Mouse (Mus musculus): ENCODE data around the gene Eif2d.

Gene Eif2d

DNA sequence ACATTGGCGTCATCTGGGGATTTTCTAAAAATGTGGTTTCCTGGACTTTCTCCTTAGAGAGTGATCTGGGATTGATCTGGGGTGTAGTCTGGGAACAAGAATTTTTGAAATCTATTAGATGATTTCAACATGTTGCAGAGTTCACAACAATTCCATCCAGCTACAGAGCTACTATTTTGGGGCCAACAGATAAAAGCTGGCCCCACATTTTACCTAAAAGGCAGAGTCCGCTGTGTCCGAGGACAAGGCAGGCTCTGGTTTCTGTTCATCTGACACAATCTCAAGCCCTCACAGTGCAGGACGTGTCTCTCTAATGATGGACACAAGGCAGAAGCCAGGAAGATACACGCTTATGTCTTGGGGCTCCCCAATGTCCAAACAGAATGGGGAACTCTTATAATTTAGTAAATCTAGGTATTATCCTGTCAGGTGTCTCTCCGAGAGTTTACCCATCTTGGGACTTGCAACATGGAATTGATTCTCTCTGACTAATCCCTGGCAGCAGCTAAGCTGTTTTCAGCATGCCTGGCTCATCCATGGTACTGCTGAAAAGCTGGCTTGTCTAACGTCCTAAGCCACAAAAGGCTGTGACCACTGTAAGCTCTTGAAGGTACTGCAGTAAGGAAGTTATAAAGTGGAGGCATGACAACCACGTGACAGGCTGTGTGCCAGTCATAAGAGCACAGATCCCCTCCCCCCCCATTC, 32.1 kb downstream of the Eif2d start:
- no peak for DNase-seq

DNA sequence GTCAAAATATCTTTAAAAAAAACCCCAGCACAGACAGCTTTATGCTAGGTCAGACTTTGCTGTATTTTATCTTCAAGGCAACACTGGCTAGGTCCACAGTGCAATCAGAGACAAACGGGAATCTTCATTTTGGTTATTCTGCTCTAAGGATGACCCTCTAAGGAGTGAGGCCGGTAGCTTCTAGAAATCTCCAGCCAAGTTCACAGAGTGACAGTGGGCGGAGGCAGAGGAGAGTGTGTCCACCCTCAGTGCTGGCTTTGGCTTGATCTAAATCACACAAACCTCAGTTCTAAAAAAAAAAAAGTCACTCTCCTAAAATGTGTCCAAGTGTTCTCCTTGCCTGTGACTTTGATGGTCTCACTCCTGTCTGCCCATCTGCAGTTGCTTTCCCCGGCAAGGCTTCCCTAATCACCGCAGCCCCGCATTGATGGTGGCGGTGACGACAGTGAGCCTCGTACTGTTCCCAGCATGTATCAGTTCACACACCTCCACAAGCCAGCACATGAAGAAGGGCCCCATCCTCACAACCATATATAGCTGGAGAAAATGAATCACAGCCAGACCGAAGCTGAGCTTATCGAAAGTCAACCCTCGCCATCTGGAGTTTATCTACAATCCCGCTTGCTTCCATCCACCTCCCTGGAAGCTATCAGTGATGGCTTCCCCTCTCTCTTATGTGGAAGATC, 33.0 kb downstream of the Eif2d start:
- no peak for DNase-seq

DNA sequence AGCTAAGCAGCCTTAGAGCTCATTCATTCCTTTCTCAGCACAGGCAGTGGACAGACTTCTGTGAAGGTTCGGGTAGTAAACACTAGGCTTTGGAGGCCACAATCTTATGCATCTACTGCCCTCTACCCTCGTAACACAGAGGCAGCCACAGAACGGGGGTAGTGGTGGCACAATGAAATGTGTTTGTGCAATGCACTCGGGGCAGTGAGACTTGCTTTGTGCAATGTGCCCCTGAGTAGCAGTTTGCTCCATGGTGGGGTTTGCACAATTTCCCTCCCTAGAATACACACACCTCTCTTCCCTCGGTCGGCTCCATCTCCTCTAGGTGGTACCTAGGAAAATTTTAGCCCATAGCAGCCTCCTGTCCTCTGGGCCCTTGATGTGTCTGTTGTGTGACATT, 34.0 kb downstream of the Eif2d start:
- DNase-seq: no peak

DNA sequence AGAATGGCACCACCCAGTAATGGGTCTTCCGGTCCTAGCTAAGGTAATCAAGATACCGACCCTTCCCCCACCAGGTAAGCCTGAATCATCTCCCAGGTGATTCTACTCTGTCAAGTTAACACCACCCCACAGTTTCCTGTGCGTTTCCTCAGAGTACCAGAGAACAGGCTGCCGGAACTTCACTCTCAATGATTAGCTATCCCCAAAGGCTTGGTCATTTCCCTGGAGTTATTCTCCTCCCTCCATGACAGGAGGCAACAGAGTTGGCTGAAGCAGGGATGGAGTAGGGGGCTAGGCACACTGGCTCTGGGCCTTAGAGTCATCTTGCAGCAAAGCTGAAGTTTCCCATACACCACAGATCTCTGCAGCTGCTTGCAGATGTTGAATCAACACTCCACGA, 34.9 kb downstream of the Eif2d start:
- no peak for DNase-seq

DNA sequence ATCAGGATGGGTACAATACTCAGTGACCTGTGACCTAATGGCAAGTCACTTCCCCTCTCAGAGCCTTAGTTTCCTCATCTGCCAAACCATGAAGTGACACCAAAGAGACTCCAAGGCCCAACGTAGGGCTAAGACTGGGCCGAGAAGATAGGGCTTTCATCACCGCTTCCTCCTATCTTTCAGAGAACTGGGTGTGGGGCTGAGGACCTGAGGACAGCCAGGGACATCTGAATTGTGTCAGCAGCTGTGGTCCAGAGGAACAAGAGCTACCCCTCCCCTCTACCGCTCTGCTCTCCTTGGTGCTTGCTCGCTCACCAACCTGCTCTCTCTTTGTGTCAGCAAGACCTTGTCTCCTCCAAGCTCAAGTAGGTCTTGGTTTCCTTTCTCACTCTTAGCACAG, 35.7 kb downstream of the Eif2d start:
- DNase-seq: no peak

DNA sequence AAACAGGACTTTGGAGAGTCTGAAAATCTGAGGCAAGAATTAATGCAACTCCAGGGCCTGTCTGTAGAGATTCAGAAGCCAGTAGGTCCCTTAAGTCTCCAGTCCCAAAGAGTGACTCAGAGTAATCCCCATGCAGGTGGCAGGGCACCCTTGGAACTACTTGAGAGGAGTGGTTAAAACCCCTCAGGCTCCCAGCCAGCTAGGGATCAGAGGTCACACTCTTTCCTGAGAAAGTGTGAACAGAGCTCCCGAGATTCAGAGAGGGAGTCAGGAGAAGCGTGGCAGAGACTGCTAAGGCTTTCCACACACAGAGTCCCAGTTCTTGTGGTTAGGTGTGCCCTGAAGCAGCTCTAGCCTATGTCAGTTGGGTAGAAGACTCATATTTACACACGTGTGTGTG, 40.8 kb downstream of the Eif2d start:
- DNase-seq: no peak

DNA sequence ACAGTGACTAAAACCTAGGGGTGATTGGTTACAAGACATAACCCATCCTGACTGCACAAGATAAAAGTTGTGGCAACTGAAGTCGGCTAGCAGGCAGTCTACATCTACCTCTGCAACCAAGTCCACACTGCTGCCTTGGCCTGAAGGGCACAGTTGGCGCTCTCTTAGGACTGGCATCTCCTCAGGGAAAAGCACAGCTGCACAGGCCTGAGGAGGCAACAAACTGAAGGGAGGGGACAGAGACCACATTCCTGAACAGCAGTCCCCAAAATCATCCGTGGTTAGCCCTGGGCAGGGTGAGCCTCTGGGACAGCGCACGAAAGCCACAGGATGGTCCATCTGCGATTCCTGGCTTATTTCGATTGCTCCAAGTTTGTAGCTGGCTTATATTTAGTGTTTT, 42.7 kb downstream of the Eif2d start:
- DNase-seq: no peak

DNA sequence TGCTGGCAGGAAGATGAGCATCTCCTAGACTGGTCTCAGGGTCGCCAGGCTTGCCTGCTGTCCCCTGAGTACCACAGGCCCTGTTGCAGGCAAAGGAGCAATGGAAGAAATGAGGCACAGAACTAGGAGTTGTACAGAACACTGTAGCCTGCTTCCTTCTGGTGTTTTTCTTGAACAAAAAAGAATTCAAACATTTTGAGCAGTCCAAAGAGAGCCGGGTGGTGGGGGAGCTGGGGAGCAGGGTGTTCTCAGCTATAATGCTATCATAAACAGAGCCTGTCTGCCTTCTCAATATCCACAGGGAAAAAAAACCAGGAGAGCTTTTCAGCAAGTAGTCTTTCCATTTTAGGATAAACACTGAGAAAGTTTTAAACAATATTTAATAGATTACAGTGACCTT, 43.1 kb downstream of the Eif2d start:
- DNase-seq: no peak

DNA sequence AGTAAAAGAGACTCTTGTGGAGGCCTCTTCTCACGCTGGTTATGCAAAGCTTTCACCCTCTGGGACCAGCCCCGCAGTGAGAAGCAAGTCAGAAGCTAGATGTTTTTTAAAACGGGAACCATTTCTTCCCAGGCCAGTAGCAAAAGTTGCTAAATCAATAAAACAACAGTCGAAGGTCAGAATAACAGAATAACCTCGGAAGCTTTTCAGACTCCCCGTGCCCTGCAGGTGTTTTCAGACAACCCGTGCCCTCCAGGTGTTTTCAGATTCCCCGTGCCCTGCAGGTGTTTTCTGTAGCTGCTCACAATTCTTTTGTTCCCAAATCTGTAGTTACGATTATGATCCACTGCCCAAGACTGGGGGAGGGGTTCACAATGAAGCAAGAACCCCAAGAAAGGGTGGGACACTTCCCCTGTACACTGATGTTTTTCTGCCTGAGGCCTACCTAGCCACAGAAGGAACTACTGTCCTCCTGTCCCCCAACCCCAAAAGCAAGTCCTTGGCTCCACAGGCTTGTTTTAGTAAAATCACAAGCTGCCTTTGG, 45.5 kb downstream of the Eif2d start:
- DNase-seq: peak; percentile 57

DNA sequence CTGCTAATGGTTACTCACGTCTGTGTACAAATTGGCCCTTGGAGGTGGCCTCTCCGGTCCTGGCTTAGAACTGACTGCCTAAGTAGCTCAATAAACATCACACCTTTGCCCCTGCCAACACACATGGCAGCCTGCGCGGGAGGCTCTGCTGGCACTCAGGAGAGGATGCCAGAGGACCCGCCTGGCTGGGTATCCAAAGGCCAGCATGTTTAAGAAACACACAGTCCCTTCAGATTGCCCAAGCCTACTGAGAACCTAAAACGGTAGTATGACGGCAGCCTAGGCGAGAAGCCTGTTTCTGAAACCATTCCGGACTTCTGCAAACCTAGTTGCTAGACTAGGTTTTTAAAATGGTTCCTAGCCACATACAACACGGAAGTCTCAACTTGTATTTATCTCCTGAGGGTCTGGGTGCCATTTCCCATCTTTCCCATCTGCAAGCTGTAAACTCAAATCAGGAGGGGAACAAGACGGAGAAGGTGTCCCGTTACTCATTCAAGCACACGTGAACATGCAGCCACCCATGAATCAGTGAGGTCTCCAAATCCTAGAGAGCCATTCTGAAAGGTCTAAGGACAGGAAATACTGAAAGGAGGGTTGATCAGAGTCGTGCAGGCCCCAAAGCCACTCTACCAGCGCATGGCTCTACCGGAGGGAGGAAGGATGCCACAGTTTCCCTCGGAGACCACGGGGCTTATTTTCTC, 46.3 kb downstream of the Eif2d start:
- peak; percentile 56 for DNase-seq

DNA sequence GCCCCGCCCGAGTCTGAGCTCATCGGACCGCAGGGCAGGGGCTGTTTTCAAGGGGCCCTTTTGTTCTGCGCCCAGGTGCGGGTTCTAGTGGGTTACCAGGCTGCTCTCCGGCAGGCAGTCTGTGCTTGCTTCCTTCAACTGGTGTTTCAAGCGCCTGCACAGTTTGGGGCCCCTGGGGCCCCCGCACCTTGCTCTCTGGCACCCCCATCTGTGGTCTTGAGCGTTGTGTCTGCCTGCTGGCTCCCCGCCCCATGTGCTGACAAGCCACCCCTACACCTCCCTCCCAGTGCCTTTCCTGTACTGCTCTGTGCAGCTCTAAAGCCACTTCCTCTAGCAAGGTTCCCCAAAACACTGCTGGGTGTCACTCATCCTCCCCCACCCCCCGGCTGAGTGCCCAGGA, 47.0 kb downstream of the Eif2d start:
- peak; percentile 98 for DNase-seq

DNA sequence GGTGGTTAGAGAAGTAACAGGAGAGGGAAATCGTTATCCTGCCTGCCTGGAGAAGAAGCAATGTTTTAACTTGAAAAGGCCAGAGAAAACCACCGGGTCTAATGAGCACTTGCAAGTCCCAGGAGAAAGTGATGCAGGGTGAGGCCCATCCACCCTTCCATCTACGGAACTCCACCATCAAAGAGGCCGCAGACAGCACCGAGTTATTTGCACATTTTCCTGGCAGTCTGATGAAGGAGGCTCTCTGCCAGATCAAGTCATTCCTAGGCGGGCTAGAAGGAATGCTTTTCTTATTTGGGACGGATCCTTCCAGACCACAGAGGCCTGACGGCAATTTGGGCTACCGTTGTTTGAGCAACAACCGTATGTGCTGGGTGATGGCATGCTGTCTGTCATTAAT, 47.6 kb downstream of the Eif2d start:
- DNase-seq: peak; percentile 36

DNA sequence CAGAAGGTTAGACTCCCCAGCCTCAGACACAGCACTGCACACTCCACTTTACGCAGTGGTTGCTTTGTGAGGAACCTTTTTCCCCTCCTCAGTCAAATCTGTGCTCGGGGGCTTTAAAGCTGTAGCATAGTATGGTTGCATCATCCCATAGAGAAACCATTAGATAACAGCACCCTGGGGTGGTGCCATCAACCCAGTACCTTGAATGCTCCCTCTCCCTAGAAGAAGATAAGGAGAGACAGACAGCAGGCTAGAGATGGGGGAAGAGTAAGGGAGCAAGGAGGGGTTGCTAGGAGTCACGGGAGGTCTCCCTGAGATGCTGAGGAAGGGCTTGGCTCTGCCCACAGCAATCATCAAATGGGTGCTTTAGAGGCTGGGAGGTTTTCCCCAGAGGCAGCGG, 48.4 kb downstream of the Eif2d start:
- DNase-seq: no peak

DNA sequence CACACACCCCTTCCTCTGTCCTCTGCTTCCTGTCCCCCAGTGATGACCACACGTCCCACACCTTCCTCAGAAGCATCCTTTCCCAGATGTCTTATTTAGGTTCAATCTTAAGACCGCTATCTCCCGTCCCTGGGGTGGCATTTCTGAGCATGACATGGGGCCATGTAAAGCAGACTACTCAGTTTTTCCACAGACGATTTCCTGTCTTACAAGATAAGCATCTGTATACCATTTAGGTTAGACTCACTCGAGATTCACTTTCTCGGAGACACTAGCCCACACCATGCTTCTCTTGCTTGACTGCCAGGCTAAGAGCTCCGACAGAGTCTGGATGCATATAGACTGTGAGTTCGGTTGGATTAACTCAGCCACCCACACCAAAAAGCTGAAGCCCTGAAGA, 51.5 kb downstream of the Eif2d start:
- DNase-seq: peak; percentile 70

DNA sequence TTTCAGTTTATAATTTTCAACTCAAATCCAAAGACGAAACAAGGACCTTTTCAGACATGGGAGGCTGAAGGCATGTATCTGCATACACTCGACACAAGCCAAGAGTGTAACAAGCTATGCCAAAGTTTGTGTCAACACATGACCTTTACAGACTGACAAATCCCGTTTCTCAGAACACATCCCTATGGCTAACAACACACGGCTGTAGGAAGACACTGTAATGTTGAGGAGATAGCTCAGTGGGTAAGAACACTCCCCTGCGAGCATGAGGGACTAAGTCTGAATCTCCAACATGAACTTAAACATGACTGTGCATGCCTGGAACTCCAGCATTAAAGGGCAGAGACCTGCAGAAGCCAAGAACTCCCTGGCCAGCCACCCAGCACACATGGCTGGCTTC, 53.4 kb downstream of the Eif2d start:
- DNase-seq: no peak

DNA sequence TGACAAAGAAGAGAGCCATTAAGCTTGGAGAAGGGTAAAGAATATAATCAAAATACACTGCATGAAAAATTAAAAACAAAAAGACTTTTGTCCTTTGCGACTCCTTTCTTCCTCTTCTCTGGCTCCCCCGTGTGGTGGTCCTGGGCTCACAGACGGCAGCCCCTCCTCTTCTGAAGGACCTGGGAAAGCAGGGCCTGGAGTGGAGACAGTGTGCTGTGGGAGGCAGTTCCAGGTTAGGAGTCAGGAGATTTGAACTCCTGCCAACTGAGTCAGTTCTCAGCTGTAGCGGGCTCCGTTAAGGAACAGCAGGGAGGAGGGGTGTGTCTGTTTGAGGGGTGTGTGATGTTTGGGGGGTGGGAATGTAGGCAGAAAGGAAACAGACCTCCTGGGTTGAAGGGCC, 54.5 kb downstream of the Eif2d start:
- peak; percentile 93 for DNase-seq

DNA sequence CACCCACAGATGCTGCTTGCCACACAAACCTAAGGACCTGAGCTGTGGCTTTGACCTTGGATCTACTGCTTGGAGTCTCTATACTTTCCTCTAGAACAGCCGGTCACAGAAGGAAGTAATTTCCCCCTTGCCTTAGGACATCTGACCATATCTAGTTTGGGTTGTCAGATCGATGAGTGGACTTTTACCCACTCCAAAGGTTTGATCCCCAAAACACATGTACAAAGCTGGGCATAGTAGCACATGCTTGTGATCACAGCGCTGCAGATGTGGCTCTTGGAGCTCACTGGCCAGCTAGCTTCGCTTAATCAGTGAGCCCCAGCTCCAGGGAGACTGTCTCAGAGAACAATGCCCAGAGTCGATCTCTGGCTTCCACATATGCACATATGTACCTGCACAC, 55.1 kb downstream of the Eif2d start:
- no peak for DNase-seq

DNA sequence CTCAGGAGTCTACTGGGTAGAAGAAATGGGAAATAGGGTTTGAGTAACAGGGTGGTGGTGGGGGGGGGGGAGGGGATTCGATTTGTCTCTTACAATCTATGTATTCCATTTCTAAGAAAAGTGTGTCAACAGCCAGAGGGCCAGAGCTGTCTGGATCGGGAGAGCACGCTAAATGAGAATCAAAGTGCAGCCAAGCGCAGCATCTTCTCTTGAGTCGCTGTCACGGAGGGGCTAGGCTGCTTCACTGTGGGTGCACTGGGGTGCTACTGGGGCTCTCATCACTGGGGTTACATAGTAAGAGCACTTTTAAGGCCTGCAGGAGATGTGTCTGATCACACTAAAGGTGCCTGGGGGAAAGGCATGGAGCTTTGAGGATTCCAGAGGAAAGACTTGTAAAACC, 55.8 kb downstream of the Eif2d start:
- DNase-seq: no peak

DNA sequence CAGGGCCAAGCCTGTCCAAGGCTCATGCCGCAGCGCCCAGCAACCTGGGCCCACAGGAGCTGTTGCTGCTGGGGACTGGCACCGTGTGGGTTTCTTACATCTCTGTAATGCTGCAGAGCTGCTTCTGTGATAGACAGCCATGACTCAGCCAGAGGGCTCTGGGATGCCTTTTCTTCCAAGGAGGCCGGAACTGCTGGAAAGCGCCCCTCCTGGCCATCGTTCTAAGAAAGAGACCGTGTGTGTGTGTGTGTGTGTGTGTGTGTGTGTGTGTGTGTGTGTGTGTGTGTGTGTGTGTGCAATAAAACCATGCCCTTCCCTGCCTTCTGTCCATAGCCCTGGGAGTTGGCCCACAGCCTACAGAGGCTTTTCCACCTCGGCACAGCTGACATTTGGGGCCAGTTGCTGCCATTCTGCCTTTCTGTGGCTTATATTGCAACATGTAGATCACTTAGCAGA, 57.0 kb downstream of the Eif2d start:
- no peak for DNase-seq

DNA sequence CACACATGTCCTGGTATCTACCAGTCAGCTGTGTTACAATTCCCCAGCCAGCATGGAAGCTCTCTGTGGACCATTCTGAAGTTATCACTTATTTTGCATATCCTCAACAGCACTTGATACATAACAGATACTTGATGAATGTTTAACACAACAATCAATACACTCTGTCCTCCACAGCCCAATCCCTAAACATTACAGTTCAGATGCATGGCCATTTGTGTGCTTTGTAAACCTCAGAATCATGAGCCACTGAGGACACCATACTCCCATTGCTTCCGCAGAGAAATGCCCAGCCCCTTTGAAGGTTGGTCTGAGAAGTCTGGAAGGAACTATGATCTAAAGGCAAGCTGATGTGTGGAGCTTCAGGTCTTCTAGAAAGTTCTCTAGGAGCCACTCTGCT, 58.7 kb downstream of the Eif2d start:
- DNase-seq: no peak

DNA sequence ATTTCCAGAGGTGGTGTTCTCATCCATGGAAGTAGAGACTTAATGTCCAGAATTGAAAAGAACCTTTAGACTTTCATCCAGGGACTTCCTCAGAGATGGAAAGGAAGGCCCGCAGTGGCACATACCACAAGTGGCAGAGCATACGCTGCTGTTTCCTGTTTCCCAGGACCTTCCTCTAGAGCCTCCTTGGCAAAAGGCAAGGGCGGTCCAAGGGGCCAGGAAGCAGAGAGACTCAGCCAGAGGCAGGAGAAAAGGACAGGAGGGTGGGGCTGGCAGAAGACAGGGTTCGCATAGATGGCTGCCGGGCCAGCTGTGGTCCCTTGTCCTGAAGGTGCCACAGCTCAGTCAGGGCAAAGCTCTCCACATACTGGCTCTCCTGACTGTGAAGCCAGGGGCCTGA, 60.0 kb downstream of the Eif2d start:
- no peak for DNase-seq

DNA sequence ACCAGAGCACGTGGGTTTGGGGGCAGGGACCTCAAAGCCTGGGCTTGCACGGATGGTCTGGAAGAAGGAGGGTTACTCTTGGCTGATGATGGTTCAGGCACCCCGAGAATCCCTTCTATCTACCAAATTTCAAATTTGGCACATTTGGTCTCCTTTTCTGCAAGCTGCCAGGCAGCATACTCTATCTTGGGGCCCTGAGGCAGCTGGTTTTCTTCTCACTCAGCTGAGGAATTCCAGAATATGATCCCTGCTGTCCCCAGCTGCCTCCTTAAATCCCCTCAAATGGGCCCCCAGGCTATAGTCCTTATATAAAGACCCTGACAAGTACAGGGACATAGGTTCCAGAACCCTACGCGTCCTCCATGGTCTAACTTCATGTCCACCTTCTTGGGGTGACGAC, 60.4 kb downstream of the Eif2d start:
- DNase-seq: no peak

DNA sequence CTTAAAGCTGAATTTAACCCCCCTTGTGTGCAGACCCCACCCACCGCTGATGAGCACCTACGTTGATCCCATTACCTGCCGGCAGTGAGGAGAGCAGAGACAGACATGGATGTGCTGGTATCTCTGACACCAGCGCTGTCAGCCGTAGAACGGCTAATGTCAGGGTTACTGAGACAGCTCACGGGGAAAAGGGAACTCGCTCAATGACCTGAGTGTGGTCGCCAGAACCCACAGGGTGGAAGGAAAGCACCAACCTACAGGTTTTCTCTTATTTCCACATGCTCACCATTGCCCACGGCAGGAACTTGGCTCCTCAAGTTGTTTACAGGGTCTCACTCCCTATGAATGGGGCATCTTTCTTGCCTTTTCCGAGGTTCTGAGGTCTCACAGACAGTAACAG, 66.0 kb downstream of the Eif2d start:
- no peak for DNase-seq

Measured in thymus, postnatal 14 days (tissue).